Mouse (Mus musculus) right cerebral cortex, adult 2 months (tissue): ENCODE data around the gene Fstl1.

Source experiments
- DNase-seq, 2 experiments: peaks; one replicate each; pipeline ENCODE4 v3.0.0; 2021 to 2022; ENCODE audit warnings: low spot score in 2 of 2

Gene Fstl1

GRCm38 (mm10) chr16:37868506-37869469 is 92.1 kb downstream of the Fstl1 start:
- DNase-seq: peak; percentile 39 to 67

GRCm38 (mm10) chr16:37869470-37870231 is 93.0 kb downstream of the Fstl1 start:
- DNase-seq: no peak

GRCm38 (mm10) chr16:37871112-37871715 is 94.5 kb downstream of the Fstl1 start:
- DNase-seq: peak; percentile 23 to 38

- no peak for DNase-seq
Observed at GRCm38 (mm10) chr16:37874501-37875235, 98.0 kb downstream of the Fstl1 start.

GRCm38 (mm10) chr16:37877406-37877805 is 100.7 kb downstream of the Fstl1 start:
- no peak for DNase-seq

GRCm38 (mm10) chr16:37878951-37879505 is 102.4 kb downstream of the Fstl1 start:
- DNase-seq: no peak

- no peak for DNase-seq
Observed at GRCm38 (mm10) chr16:37879750-37880419, 103.2 kb downstream of the Fstl1 start.

GRCm38 (mm10) chr16:37881168-37881567 is 104.5 kb downstream of the Fstl1 start:
- DNase-seq: peak in 1 of 2 experiments; percentile 19
